25 mouse cellular contexts compared by ENCODE assay signal in the genomic region with DNA sequence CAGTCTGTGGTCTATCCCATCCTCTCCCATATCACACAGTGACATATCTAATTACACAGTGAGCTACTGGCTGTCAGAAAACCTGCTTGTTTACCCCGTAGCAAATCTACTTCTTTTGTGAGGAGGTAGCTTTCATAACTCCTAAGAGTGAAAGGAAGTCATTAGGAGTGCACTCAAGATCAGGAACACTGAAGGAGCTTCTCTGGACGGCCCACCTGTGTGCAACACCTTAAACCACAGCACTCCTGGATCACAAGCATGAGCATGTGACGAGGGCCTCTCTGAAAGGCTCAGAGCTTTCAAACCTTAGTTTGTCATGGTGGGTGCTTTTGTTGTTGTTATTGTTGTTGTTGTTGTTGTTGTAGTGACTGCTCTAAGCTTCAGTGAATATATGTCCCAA.
"Had no signal": no experiment of that assay in that cellular context is flagged by ENCODE, and none has a peak within 500 bp of the region (broad histone marks: within the 10 kb centered on the region; RNA-seq: fewer than 3 reads in every experiment).

No protein-coding gene starts in this region.

- H3K27ac ChIP-seq: forebrain, embryonic 15.5 days; heart, embryonic 13.5 days; heart, embryonic 15.5 days; hindbrain, embryonic 13.5 days; hindbrain, embryonic 15.5 days; hindbrain, postnatal 0 days; kidney, embryonic 15.5 days; kidney, postnatal 0 days; limb, embryonic 10.5 days; limb, embryonic 12.5 days had no signal

- H3K36me3 ChIP-seq: forebrain, embryonic 15.5 days; heart, embryonic 13.5 days; heart, embryonic 15.5 days; hindbrain, embryonic 13.5 days; hindbrain, embryonic 15.5 days; kidney, embryonic 15.5 days; limb, embryonic 10.5 days; limb, embryonic 12.5 days had no signal

- H3K27me3 ChIP-seq: forebrain, embryonic 15.5 days; heart, embryonic 13.5 days; heart, embryonic 15.5 days; hindbrain, embryonic 13.5 days; hindbrain, embryonic 15.5 days; kidney, embryonic 15.5 days; limb, embryonic 12.5 days had no signal

- H3K4me1 ChIP-seq: forebrain, embryonic 15.5 days; heart, embryonic 13.5 days; heart, embryonic 15.5 days; hindbrain, embryonic 13.5 days; limb, embryonic 10.5 days; limb, embryonic 12.5 days had no signal

- ATAC-seq: forebrain, embryonic 15.5 days; forebrain, postnatal 0 days; hindbrain, postnatal 0 days; intestine, embryonic 16.5 days had no signal

- DNase-seq: forebrain, postnatal 0 days; gastrocnemius, postnatal 14 days; gastrocnemius, postnatal 36 days; heart, adult 18-20 months; heart, postnatal 14 days; heart, postnatal 36 days; kidney, adult 11 months; kidney, adult 2 months; kidney, adult 9 months; kidney, postnatal 14 days; kidney, postnatal 36 days; layer of hippocampus, adult 9-11 months; layer of hippocampus, postnatal 36 days had no signal

- H3K4me2 ChIP-seq: forebrain, embryonic 15.5 days; heart, embryonic 11.5 days; heart, embryonic 13.5 days; heart, embryonic 15.5 days; hindbrain, embryonic 13.5 days; hindbrain, embryonic 15.5 days; kidney, embryonic 15.5 days; limb, embryonic 12.5 days had no signal

- H3K4me3 ChIP-seq: forebrain, embryonic 15.5 days; heart, embryonic 13.5 days; heart, embryonic 15.5 days; hindbrain, embryonic 13.5 days; hindbrain, embryonic 15.5 days; kidney, embryonic 15.5 days; limb, embryonic 10.5 days; limb, embryonic 12.5 days had no signal

- H3K9ac ChIP-seq: forebrain, embryonic 15.5 days; forebrain, postnatal 0 days; heart, embryonic 13.5 days; heart, embryonic 15.5 days; hindbrain, embryonic 13.5 days; hindbrain, embryonic 15.5 days; kidney, embryonic 15.5 days; limb, embryonic 12.5 days had no signal

- H3K9me3 ChIP-seq: forebrain, embryonic 15.5 days; heart, embryonic 13.5 days; heart, embryonic 15.5 days; hindbrain, embryonic 13.5 days; hindbrain, embryonic 15.5 days; kidney, embryonic 15.5 days; limb, embryonic 10.5 days; limb, embryonic 12.5 days had no signal
